Mouse (Mus musculus) inflammation-experienced regulatory T-cells, adult 6 months (primary cell): Measurements from ENCODE around the gene 2610002M06Rik. TPM values are rescaled to one million over a fixed set of nuclear protein-coding genes. Genes with fewer than 3 reads are reported as not detected.

ENCODE experiments used
- ATAC-seq: one replicate; pipeline ENCODE4 v1.8.0; 2017
- polyA plus RNA-seq, 3 experiments: library from polyadenylated mRNA; unstranded; fragments of 100-300 nt; shearing (Covaris generic); gene quantifications; one replicate each; pipeline ENCODE4 v1.2.1; 2017

Gene 2610002M06Rik
- 10 to 100 TPM; 18.3 to 28.6 (median 20.3) TPM for polyA plus RNA-seq

GRCm38 (mm10) chrX:107816218-107816554 lies at the start of gene 2610002M06Rik:
2610002M06Rik (minus strand) TSS chrX:107816334.
- peak; percentile 98 for ATAC-seq

- no peak for ATAC-seq
Measured at GRCm38 (mm10) chrX:107858165-107858564, 42.0 kb upstream of the 2610002M06Rik start.

DNA sequence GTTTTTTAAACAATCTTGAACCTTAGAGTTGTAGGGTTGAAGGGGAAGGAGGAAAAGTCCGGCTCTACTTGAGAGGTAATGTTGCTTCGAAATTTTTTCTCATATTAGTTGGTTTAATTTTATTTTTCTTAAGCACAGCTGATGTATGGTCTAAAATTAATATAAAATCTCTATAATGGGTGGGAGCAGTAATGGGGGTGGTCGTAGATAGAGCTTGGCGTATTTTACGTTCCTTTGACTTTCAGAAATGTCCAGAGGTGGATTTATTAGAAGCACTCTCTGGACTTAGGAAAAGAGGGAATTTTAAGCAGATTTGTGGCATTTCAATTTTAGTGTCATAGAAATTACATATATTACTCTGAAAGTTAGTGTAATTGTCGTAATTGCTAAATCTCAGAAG lies 592 bp upstream of the 2610002M06Rik start:
- no peak for ATAC-seq

GRCm38 (mm10) chrX:107815502-107816217 lies 474 bp downstream of the 2610002M06Rik start:
- ATAC-seq, result no peak

DNA sequence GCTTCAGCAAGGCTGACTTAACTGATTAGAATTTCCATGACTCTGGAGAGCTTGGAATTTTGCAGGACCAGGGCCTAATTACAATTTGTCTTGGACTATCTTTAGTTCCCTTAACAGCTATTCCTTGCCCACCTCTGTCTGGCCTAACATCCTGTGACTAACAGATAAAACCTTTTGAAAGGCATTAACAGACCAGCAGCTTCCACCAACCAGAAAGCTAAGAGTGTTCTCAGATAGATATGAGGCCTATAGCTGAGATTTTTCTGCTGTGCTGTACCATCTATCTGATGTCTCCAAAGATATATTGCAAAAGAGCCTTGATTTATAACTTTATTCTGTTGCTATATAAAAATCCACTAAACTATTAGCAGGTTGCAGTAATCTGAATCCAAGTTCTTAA lies 4.0 kb downstream of the 2610002M06Rik start:
- no peak for ATAC-seq

- ATAC-seq, result no peak
Measured at GRCm38 (mm10) chrX:107796919-107797318, 19.2 kb downstream of the 2610002M06Rik start.

DNA sequence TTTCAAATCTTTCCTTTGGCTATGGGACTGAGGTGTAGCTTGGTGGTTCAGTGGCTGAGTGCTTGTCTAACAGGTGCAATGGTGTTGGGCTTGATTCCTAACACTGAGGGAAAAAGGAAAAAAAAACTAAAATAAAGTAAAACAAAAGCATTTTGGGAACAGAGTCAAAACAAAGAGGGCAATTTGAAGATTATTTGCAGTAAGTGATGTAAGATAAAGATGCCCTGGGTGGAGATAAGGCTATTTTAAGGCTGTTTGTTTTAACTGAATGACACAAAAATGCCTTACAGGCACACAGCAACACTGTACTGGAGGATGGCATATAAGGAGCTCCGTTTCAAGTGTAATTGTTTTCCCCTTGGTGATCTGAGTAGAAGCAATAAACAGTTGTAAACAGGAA lies 20.3 kb downstream of the 2610002M06Rik start:
- ATAC-seq, result no peak

DNA sequence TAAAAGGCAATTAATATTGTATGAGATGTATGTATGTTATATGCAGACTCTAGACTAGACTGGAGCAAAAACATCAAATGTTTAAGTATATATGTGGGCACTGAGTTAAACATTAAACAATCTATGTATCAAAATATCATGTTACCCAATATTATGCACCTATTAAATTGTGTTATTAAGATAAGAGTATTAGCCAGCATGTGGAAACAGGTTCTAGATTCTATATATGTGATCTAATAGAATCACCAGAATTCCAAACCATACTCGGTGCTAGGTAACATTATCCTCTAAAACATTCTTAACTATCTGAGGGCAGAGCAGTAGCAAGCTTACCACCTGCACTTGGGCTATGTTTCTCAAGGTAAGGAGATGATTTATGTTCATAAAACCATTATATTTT lies 23.8 kb downstream of the 2610002M06Rik start, which contains the start of gene Tent5d:
Gene Tent5d, plus strand, starts transcription at position 301 of the 400 bp plus-strand sequence.
- ATAC-seq, result no peak

- ATAC-seq, result no peak
Measured at GRCm38 (mm10) chrX:107790750-107791493, 25.2 kb downstream of the 2610002M06Rik start.

GRCm38 (mm10) chrX:107790136-107790535 lies 26.0 kb downstream of the 2610002M06Rik start:
- ATAC-seq, result no peak

GRCm38 (mm10) chrX:107767896-107768295 lies 48.2 kb downstream of the 2610002M06Rik start:
- ATAC-seq, result no peak

Other genes with a start within 250 kb of the 2610002M06Rik start
- not detected for gene Tbx22, start 148.4 kb downstream of the 2610002M06Rik start, polyA plus RNA-seq
- not detected for gene Tent5d, start 23.7 kb downstream of the 2610002M06Rik start, polyA plus RNA-seq
- not detected for gene Gm732, start 132.1 kb upstream of the 2610002M06Rik start, polyA plus RNA-seq